Mouse (Mus musculus): ENCODE results near the gene Sel1l2. TPM values are rescaled to one million over a fixed set of nuclear protein-coding genes. Genes with fewer than 3 reads are reported as not detected.

The Sel1l2 gene
- under 1 TPM; 0.20 to 0.24 TPM for total RNA-seq (2021)
- long read RNA-seq, experiment 1, partial matches to known transcripts, result 0 of 1 reads
- long read RNA-seq, experiment 1, other reads (novel, unspliced or antisense), result 1 of 1 reads
- long read RNA-seq, experiment 2, partial matches to known transcripts, result 0 of 1 reads
- long read RNA-seq, experiment 2, other reads (novel, unspliced or antisense), result 1 of 1 reads

GRCm38 (mm10) chr2:140389525-140389924, at the start of gene Sel1l2:
Gene Sel1l2 (minus strand): TSS chr2:140389706.
- no peak for DNase-seq

GRCm38 (mm10) chr2:140439081-140439480, 49.6 kb upstream of the Sel1l2 start:
- DNase-seq, result no peak

- no peak for DNase-seq
These were observed 37.8 kb upstream of the Sel1l2 start for GRCm38 (mm10) chr2:140427283-140427682.

- no peak for DNase-seq
These were observed 36.3 kb upstream of the Sel1l2 start for GRCm38 (mm10) chr2:140425844-140426243.

- DNase-seq, result peak; percentile 21
These were observed 6.3 kb upstream of the Sel1l2 start for GRCm38 (mm10) chr2:140395744-140396231.

GRCm38 (mm10) chr2:140395179-140395578, 5.7 kb upstream of the Sel1l2 start, which contains the start of gene Macrod2:
Gene Macrod2 (plus strand): TSS chr2:140395309.
- peak; percentile 98 for DNase-seq

- DNase-seq, result no peak
These were observed 24.7 kb downstream of the Sel1l2 start for GRCm38 (mm10) chr2:140364804-140365203.

GRCm38 (mm10) chr2:140359905-140360304, 29.6 kb downstream of the Sel1l2 start:
- no peak for DNase-seq

- DNase-seq, result no peak
These were observed 47.1 kb downstream of the Sel1l2 start for GRCm38 (mm10) chr2:140342394-140342793.

- DNase-seq, result no peak
These were observed 58.8 kb downstream of the Sel1l2 start for GRCm38 (mm10) chr2:140330508-140331306.

GRCm38 (mm10) chr2:140302976-140303708, 86.4 kb downstream of the Sel1l2 start:
- no peak for DNase-seq

- no peak for DNase-seq
These were observed 92.4 kb downstream of the Sel1l2 start for GRCm38 (mm10) chr2:140297155-140297554.

GRCm38 (mm10) chr2:140293820-140294219, 95.7 kb downstream of the Sel1l2 start:
- no peak for DNase-seq

GRCm38 (mm10) chr2:140280808-140281207, 108.7 kb downstream of the Sel1l2 start:
- no peak for DNase-seq

GRCm38 (mm10) chr2:140255595-140256141, 133.8 kb downstream of the Sel1l2 start:
- DNase-seq, result no peak

- DNase-seq, result no peak
These were observed 135.2 kb downstream of the Sel1l2 start for GRCm38 (mm10) chr2:140254256-140254655.

GRCm38 (mm10) chr2:140243105-140243504, 146.4 kb downstream of the Sel1l2 start:
- no peak for DNase-seq

GRCm38 (mm10) chr2:140242398-140242797, 147.1 kb downstream of the Sel1l2 start:
- no peak for DNase-seq

GRCm38 (mm10) chr2:140237245-140237644, 152.3 kb downstream of the Sel1l2 start:
- no peak for DNase-seq

- DNase-seq, result no peak
These were observed 159.2 kb downstream of the Sel1l2 start for GRCm38 (mm10) chr2:140230295-140230694.

- no peak for DNase-seq
These were observed 169.2 kb downstream of the Sel1l2 start for GRCm38 (mm10) chr2:140220325-140220724.

- no peak for DNase-seq
These were observed 173.5 kb downstream of the Sel1l2 start for GRCm38 (mm10) chr2:140215965-140216364.
